Comparison of ENCODE assay signal across 24 mouse cellular contexts in genomic region chr6:95679261-95679660, GRCm38 (mm10). TPM values are rescaled to one million over a fixed set of nuclear protein-coding genes. Genes with fewer than 3 reads are reported as not detected.
DNase-seq lines count a peak whose midpoint lies in the region; ATAC-seq and TF ChIP-seq lines count a peak whose summit lies in the region.
"Had no signal": no experiment of that assay in that cellular context is flagged by ENCODE, and none has a peak within 500 bp of the region (broad histone marks: within the 10 kb centered on the region; RNA-seq: fewer than 3 reads in every experiment).

No protein-coding gene starts in this region.

- no peaks in the 10 kb centered on the region for H3K27me3 ChIP-seq in heart, adult 2 months (ENCODE audit: control insufficient read depth, insufficient read depth, low read length)
- no peaks in the 10 kb centered on the region for H3K27me3 ChIP-seq in Patski
- H3K27me3 ChIP-seq: embryonic facial prominence, embryonic 13.5 days; embryonic facial prominence, embryonic 15.5 days had no signal

- CTCF ChIA-PET in Patski (lab: Charles Lee) = interaction anchor here (0.9 to 1.7 kb wide), 3 partner anchors 22 to 33 kb away, joined by 3 to 4 read pairs (median 4); no protein-coding TSS in a partner anchor

- H3K36me3 ChIP-seq in heart, adult 2 months (ENCODE audit: control insufficient read depth, insufficient read depth, low read length) = no peaks in the 10 kb centered on the region
- H3K36me3 ChIP-seq: embryonic facial prominence, embryonic 13.5 days; embryonic facial prominence, embryonic 15.5 days; forebrain, embryonic 10.5 days; forebrain, embryonic 12.5 days had no signal

- no peak for TF ChIP-seq POLR2A in heart, adult 2 months (IDR thresholded peaks at IDR 0.05; ENCODE audit: insufficient read depth, low read depth, low read length)

- peak; percentile 51 for ATAC-seq in Patski
- ATAC-seq: activated CD4-positive, CD25-positive, alpha-beta regulatory T cell, adult 4 months; forebrain, embryonic 14.5 days; forebrain, embryonic 16.5 days had no signal

- in situ Hi-C loops in Patski (cut with MboI; ENCODE audit: low pct_unique_long_range_greater_than_20kb) = no loop called here

- 76% methylated on average over 3 of the region's 3 CpGs for whole genome bisulfite sequencing in heart, adult 2 months

- no peak for TF ChIP-seq EP300 in heart, adult 2 months (IDR thresholded peaks at IDR 0.05; ENCODE audit: insufficient read depth, low read depth, low read length)

- no peak overlapping the region for H3K4me3 ChIP-seq in heart, adult 2 months
- H3K4me3 ChIP-seq: embryonic facial prominence, embryonic 13.5 days; embryonic facial prominence, embryonic 15.5 days; erythroblast, embryonic 14.5 days; forebrain, embryonic 10.5 days; forebrain, embryonic 12.5 days had no signal

- no peak overlapping the region for H3K27ac ChIP-seq in heart, adult 2 months
- H3K27ac ChIP-seq: embryonic facial prominence, embryonic 13.5 days; embryonic facial prominence, embryonic 15.5 days; forebrain, embryonic 12.5 days had no signal

- no peaks in the 10 kb centered on the region for H3K79me2 ChIP-seq in heart, adult 2 months (replicated peaks; ENCODE audit: control insufficient read depth, insufficient read depth, low read length)

- TF ChIP-seq CTCF in heart, adult 2 months (IDR thresholded peaks at IDR 0.05) = no peak
- no peak for TF ChIP-seq CTCF in Patski (IDR thresholded peaks at IDR 0.05)

- H3K4me1 ChIP-seq in heart, adult 2 months (ENCODE audit: control insufficient read depth, insufficient read depth, low read length) = peaks cover 10% of the 10 kb centered on the region

- POLR2A ChIA-PET in Patski (lab: Charles Lee) = interaction anchor here (0.7 kb wide), 1 partner anchor 945 kb away, joined by 4 read pairs; no protein-coding TSS in a partner anchor

- DNase-seq in heart, adult 11 months = peak; percentile 61
- DNase-seq in heart, adult 2 months = no peak
- peak; percentile 60 for DNase-seq in Muller cell, postnatal 12 days (ENCODE audit: inconsistent ontology term)
- DNase-seq in Patski (ENCODE audit: low read depth, low spot score) = no peak
- DNase-seq in mesoderm, embryonic 11.5 days (ENCODE audit: low read depth, low spot score) = peak; percentile 45
- DNase-seq in lung, adult 18-20 months = no peak
- DNase-seq in cerebellum, postnatal 25 days = no peak
- DNase-seq: adrenal gland, adult 2 months; adrenal gland, postnatal 10 days; adrenal gland, postnatal 25 days; cerebellum, adult 11-12 months; cerebellum, adult 2 months; cerebellum, adult 9-10 months; cerebellum, postnatal 10 days; cerebellum, postnatal 36 days; embryo, embryonic 11 days had no signal

- intact Hi-C loops in heart, adult 2 months (cut with DNase I) = no loop called here

- H3K9ac ChIP-seq in heart, adult 2 months (ENCODE audit: low read depth, low read length) = no peak overlapping the region
- H3K9ac ChIP-seq: embryonic facial prominence, embryonic 13.5 days; embryonic facial prominence, embryonic 15.5 days; forebrain, embryonic 12.5 days had no signal

RNA-seq across cellular contexts. Expression of gene Suclg2, which starts 39.3 kb away (rescaled TPM):
- 100 to 1,000 TPM; 151 to 179 TPM for total RNA-seq in heart, adult 2 months (2021)
- polyA plus RNA-seq in heart, adult 2 months (2012; rRNA removed) = 47.8 and 78.8 TPM in 2 replicates
- polyA plus RNA-seq in Patski (2021) = 176 TPM

Comparison
In these comparisons a context has a peak if more than half of its experiments do, and no peak if none do; other contexts are left out.
1. DNase-seq: peak in heart, adult 11 months (single experiment), Muller cell, postnatal 12 days (single experiment) and mesoderm, embryonic 11.5 days (single experiment); none in heart, adult 2 months (0 of 2), Patski (single experiment), lung, adult 18-20 months (0 of 2) and cerebellum, postnatal 25 days (0 of 2).